Mouse (Mus musculus) midbrain, embryonic 11.5 days (tissue): Measurements from ENCODE around the gene Vac14. TPM values are rescaled to one million over a fixed set of nuclear protein-coding genes. Genes with fewer than 3 reads are reported as not detected.

Experiments used
- ATAC-seq: fragments of 200-750 bp; cut with Nextera tagmentation; 2 replicates; pipeline ENCODE4 v1.8.0; 2017; ENCODE audit warnings: moderate TSS enrichment, moderate library complexity; ENCODE audit not compliant: low FRiP score
- DNase-seq: peaks from one replicate; pipeline ENCODE4 v3.0.0; 2015; ENCODE audit warnings: low spot score; ENCODE audit errors: missing footprints
- H3K27ac ChIP-seq: fragments of 300-500 bp; sonication (generic); 2 replicates; pipeline ENCODE4 v1.5.1; 2014; ENCODE audit warnings: low read depth, low read length
- H3K27me3 ChIP-seq: fragments of 300-500 bp; sonication (generic); 2 replicates; pipeline ENCODE4 v1.6.1; 2014; ENCODE audit warnings: mild to moderate bottlenecking, low read length, moderate library complexity, mixed read lengths; ENCODE audit not compliant: control insufficient read depth, insufficient read depth
- H3K36me3 ChIP-seq: fragments of 300-500 bp; sonication (generic); 2 replicates; pipeline ENCODE4 v1.6.1; 2014; ENCODE audit warnings: mild to moderate bottlenecking, low read length, moderate library complexity, mixed read lengths; ENCODE audit not compliant: control insufficient read depth, insufficient read depth
- H3K4me1 ChIP-seq: fragments of 300-500 bp; sonication (generic); 2 replicates; pipeline ENCODE4 v1.6.1; 2014; ENCODE audit warnings: low read length; ENCODE audit not compliant: control insufficient read depth, insufficient read depth
- H3K4me2 ChIP-seq: fragments of 300-500 bp; sonication (generic); 2 replicates; pipeline ENCODE4 v1.6.1; 2014; ENCODE audit warnings: mild to moderate bottlenecking, moderate library complexity
- H3K4me3 ChIP-seq: fragments of 300-500 bp; sonication (generic); 2 replicates; pipeline ENCODE4 v1.5.1; 2014; ENCODE audit warnings: low read depth, low read length
- H3K9ac ChIP-seq: fragments of 300-500 bp; sonication (generic); 2 replicates; pipeline ENCODE4 v1.6.1; 2014; ENCODE audit warnings: low read length
- H3K9me3 ChIP-seq: fragments of 300-500 bp; sonication (generic); 2 replicates; pipeline ENCODE4 v1.6.1; 2016; ENCODE audit warnings: low read length; ENCODE audit not compliant: control insufficient read depth
- whole genome bisulfite sequencing: fragments of 180-500 bp; shearing (Covaris S2); extraction: QIAGEN DNeasy Blood & Tissue Kit; methylation state at CpG from one replicate; pipeline ENCODE4 v1.1.7; 2014; 5-methylcytosine and 5-hydroxymethylcytosine counted together
- polyA plus RNA-seq: library from polyadenylated mRNA; unstranded; fragments of >200 nt; fragmentation: Nextera tagmentation; extraction: Ambion mirVana; gene quantifications from 2 replicates; pipeline ENCODE4 v1.2.1, GENCODE M21; 2014

The Vac14 gene
- 31.9 and 33.8 TPM in 2 replicates for polyA plus RNA-seq

GRCm38 (mm10) chr8:110618391-110619207 is at the start of gene Vac14:
Gene Vac14 (plus strand): TSS chr8:110618585.
- Histone ChIP-seq H3K9me3 (no peaks in the 10 kb centered on the region), H3K4me3 (peak within 1 kb of the TSS; percentile 93), H3K9ac (peak within 1 kb of the TSS; percentile 86), H3K27ac (no peak within 1 kb of the TSS; the same call in 1 of the 2 replicates), H3K4me1 (peaks cover 10% of the 10 kb centered on the region), H3K4me2 (peak within 1 kb of the TSS; percentile 83), H3K27me3 (no peaks in the 10 kb centered on the region; the same call in 1 of the 2 replicates), H3K36me3 (no peaks in the 10 kb centered on the region)
- DNase-seq, result peak; percentile 99
- peak; percentile 97 for ATAC-seq
- under 1% methylated on average over 62 of the region's 67 CpGs for WGBS

GRCm38 (mm10) chr8:110592641-110593040 is 25.7 kb upstream of the Vac14 start:
- DNase-seq, result no peak
- ATAC-seq, result no peak
- H3K4me3 ChIP-seq, result no peak overlapping the region
- no peak overlapping the region for H3K27ac ChIP-seq
- H3K9me3 ChIP-seq, result no peaks in the 10 kb centered on the region
- no peaks in the 10 kb centered on the region for H3K4me1 ChIP-seq
- no peaks in the 10 kb centered on the region for H3K36me3 ChIP-seq
- no peak overlapping the region for H3K9ac ChIP-seq
- no peak overlapping the region for H3K4me2 ChIP-seq
- H3K27me3 ChIP-seq, result no peaks in the 10 kb centered on the region
- 85% methylated on average over 9 of the region's 9 CpGs for WGBS

GRCm38 (mm10) chr8:110594164-110594563 is 24.2 kb upstream of the Vac14 start:
- Histone ChIP-seq H3K4me2 (no peak overlapping the region), H3K27ac (no peak overlapping the region), H3K36me3 (no peaks in the 10 kb centered on the region), H3K4me3 (no peak overlapping the region), H3K9ac (no peak overlapping the region), H3K9me3 (no peaks in the 10 kb centered on the region), H3K4me1 (no peaks in the 10 kb centered on the region), H3K27me3 (no peaks in the 10 kb centered on the region)
- WGBS, result 89% methylated on average over 6 of the region's 6 CpGs
- ATAC-seq (no peak), DNase-seq (no peak)

- no peaks in the 10 kb centered on the region for H3K27me3 ChIP-seq
- no peak overlapping the region for H3K4me2 ChIP-seq
- no peak overlapping the region for H3K27ac ChIP-seq
- no peaks in the 10 kb centered on the region for H3K9me3 ChIP-seq
- no peak overlapping the region for H3K4me3 ChIP-seq
- no peaks in the 10 kb centered on the region for H3K36me3 ChIP-seq
- DNase-seq, result peak; percentile 90
- 6% methylated on average over 1 of the region's 1 CpGs for WGBS
- no peak for ATAC-seq
- H3K9ac ChIP-seq, result no peak overlapping the region
- H3K4me1 ChIP-seq, result no peaks in the 10 kb centered on the region; the same call in 1 of the 2 replicates
These were observed 13.8 kb upstream of the Vac14 start for GRCm38 (mm10) chr8:110604556-110604955.

GRCm38 (mm10) chr8:110605401-110606015 is 12.9 kb upstream of the Vac14 start:
- H3K9ac ChIP-seq, result no peak overlapping the region
- no peak overlapping the region for H3K4me3 ChIP-seq
- H3K27me3 ChIP-seq, result no peaks in the 10 kb centered on the region
- no peaks in the 10 kb centered on the region for H3K9me3 ChIP-seq
- H3K4me2 ChIP-seq, result no peak overlapping the region
- H3K36me3 ChIP-seq, result no peaks in the 10 kb centered on the region
- no peak for DNase-seq
- H3K27ac ChIP-seq, result no peak overlapping the region
- 58% methylated on average over 6 of the region's 6 CpGs for WGBS
- no peak for ATAC-seq
- H3K4me1 ChIP-seq, result no peaks in the 10 kb centered on the region; the same call in 1 of the 2 replicates

GRCm38 (mm10) chr8:110615730-110616129 is 2.7 kb upstream of the Vac14 start:
- H3K36me3 ChIP-seq, result no peaks in the 10 kb centered on the region
- H3K9me3 ChIP-seq, result no peaks in the 10 kb centered on the region
- no peak overlapping the region for H3K4me3 ChIP-seq
- WGBS, result 67% methylated on average over 3 of the region's 3 CpGs
- no peak overlapping the region for H3K27ac ChIP-seq
- DNase-seq (no peak), ATAC-seq (no peak)
- H3K27me3 ChIP-seq, result no peaks in the 10 kb centered on the region; the same call in 1 of the 2 replicates
- H3K4me2 ChIP-seq, result no peak overlapping the region
- H3K9ac ChIP-seq, result no peak overlapping the region
- peaks cover 10% of the 10 kb centered on the region for H3K4me1 ChIP-seq

GRCm38 (mm10) chr8:110617801-110618358 is 505 bp upstream of the Vac14 start:
- Histone ChIP-seq H3K9ac (peak overlapping the region; percentile 69), H3K27me3 (no peaks in the 10 kb centered on the region; the same call in 1 of the 2 replicates), H3K4me2 (peak overlapping the region; percentile 83), H3K4me3 (peak overlapping the region; percentile 93), H3K36me3 (no peaks in the 10 kb centered on the region), H3K4me1 (peaks cover 10% of the 10 kb centered on the region), H3K9me3 (no peaks in the 10 kb centered on the region), H3K27ac (no peak overlapping the region; the same call in 1 of the 2 replicates)
- DNase-seq (no peak), ATAC-seq (peak; percentile 53)
- WGBS, result 18% methylated on average over 14 of the region's 14 CpGs

GRCm38 (mm10) chr8:110619208-110619574 is 806 bp downstream of the Vac14 start:
- no peak overlapping the region for H3K27ac ChIP-seq
- ATAC-seq (no peak), DNase-seq (no peak)
- peak overlapping the region; percentile 86 for H3K9ac ChIP-seq
- H3K9me3 ChIP-seq, result no peaks in the 10 kb centered on the region
- H3K4me1 ChIP-seq, result peaks cover 10% of the 10 kb centered on the region
- H3K4me3 ChIP-seq, result peak overlapping the region; percentile 93
- no peaks in the 10 kb centered on the region; the same call in 1 of the 2 replicates for H3K27me3 ChIP-seq
- 27% methylated on average over 8 of the region's 8 CpGs for WGBS
- H3K4me2 ChIP-seq, result peak overlapping the region; percentile 83
- H3K36me3 ChIP-seq, result no peaks in the 10 kb centered on the region

- no peak for ATAC-seq
- Histone ChIP-seq H3K4me1 (peaks cover 10% of the 10 kb centered on the region), H3K36me3 (no peaks in the 10 kb centered on the region), H3K9me3 (no peaks in the 10 kb centered on the region), H3K9ac (no peak overlapping the region), H3K4me3 (no peak overlapping the region), H3K27me3 (no peaks in the 10 kb centered on the region; the same call in 1 of the 2 replicates), H3K4me2 (no peak overlapping the region), H3K27ac (no peak overlapping the region)
- WGBS, result 91% methylated on average over 5 of the region's 5 CpGs
- no peak for DNase-seq
These were observed 1.5 kb downstream of the Vac14 start for GRCm38 (mm10) chr8:110619919-110620318.
